Mouse (Mus musculus) c-Kit-negative CD71-positive TER-119-positive erythroid progenitor cells, embryonic 14.5 days (primary cell): Measurements from ENCODE around the gene Epb41.

Experiments used
- DNase-seq: peaks from one replicate; pipeline ENCODE4 v3.0.0-alpha.2; 2013; ENCODE audit warnings: low read depth, low spot score

Epb41 gene

GRCm38 (mm10) chr4:132074077-132074932 is 816 bp downstream of the Epb41 start, which contains the start of gene Gm10300:
Gene Gm10300 (plus strand): TSS chr4:132074697.
- DNase-seq: no peak

GRCm38 (mm10) chr4:132072946-132073345 is 2.2 kb downstream of the Epb41 start:
- no peak for DNase-seq

DNA sequence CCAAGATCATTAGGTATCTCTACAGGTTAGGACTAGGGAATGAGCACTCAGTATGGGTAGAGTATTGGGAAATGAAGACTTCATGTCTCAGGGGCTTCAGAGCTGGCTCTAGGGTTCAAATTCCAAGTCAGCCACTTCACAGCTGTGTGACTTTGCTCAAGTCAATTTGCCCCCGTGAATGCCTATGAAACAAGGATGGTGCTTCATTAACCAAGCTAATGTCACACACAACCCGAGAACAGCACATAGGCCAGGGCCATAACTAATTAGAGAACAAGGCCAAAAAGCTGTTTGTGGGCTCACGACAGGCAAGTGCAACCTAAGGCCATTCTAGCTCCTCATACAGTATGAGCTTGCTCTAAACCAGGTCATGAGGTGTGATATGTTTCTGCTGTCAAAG is 3.0 kb downstream of the Epb41 start:
- DNase-seq: no peak

DNA sequence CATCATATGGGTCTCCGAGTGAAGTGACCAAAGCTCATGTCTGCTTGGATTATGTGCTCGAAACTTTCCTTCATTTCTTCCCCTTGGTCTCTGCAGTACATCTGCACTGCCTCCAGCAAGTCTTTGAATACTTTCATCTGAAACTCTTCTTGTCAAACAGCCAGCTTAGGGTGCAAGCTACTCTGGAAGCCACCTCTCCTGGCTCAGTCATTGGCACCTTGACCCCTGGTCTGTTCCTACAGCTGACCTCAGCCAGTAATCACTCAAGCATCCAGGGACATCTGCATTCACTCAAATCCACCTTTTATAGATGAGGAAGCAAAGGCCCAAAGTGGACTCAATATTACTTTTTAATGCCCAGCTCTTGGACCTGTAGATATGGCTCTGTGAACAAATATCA is 3.4 kb downstream of the Epb41 start:
- DNase-seq: no peak

- no peak for DNase-seq
These were observed 7.2 kb downstream of the Epb41 start for GRCm38 (mm10) chr4:132067938-132068235.

GRCm38 (mm10) chr4:132067112-132067937 is 7.8 kb downstream of the Epb41 start:
- DNase-seq: no peak

GRCm38 (mm10) chr4:132066101-132066773 is 8.9 kb downstream of the Epb41 start:
- DNase-seq: no peak

DNA sequence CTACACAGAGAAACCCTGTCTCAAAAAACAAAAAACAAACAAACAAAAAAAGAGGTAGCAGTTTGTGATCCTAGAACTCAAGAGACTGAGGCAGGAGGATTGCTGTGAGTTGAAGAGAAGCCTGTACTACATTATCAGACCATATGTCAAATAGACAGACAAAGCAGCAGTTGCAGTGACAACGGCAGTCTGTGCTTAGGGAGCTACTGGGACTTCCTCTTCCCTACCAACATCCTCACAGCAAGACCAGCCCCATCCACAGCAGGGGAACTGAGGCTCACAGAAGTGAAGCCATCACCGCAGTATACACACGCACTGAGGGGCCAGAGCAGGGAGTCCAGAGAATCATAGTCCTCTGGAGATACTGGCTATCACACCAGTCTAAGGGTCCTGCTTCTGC is 9.5 kb downstream of the Epb41 start:
- DNase-seq: no peak

DNA sequence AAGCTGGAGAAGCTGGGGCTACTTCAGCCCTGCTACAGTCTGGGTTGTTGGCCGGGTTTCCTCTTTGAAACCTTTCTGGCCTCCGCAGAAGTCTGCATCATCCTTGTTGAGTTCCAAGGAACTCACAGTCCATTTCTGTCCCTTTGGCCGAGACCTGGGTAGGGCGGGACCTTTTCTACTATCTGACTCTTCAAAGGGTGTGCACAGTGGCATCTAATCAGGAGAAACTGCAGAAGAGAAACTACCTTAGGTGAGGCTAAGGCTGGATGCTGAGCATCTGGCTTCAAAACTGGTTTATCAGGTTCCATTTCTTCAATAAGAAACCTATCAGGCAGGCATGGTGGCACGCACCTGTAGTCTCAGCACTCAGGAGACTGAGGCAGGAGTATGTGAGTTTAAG is 10.6 kb downstream of the Epb41 start:
- DNase-seq: no peak

DNA sequence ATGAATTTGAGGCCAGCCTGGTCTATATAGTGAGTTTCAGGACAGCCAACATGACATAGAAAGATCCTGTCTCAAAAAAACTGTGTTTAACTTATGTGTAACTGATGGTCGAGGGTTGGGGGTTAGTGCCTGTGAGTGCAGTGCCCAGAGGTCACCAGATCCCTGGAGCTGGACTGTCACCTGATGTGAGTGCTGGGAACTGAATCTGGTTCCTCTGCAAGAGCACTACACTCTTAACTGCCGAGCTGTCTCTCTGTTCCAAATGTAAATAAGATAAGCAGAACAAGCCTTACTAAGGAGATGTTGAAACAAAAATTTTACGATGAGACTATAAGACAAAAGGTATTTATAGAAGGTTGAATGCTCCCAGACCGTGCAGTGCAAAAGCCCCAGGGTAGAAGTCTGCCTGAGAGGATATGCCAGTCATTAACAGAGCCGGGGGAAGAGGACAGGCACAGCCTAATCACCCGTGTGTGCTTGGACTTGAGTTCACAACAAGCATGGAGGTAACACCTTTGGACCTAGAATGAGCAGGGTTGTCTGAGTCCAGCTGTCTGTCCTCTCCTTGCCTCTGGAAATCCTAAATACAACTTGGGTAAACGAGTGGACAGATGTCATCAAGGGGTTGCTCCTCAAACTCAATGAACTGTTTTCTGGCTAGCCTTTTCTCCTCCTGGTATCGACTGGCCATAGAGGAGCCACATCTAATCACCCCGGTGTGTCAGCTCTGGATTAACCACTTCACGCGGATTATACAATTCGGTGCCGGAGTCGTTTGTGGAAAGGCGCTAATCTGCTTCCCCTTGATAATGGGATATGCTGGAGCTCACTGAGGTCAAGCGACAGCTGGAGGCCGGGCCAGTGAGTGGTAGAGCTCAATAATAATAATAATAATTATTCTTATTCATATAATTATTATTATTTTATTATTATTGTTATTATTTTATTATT is 11.9 kb downstream of the Epb41 start:
- DNase-seq: no peak

DNA sequence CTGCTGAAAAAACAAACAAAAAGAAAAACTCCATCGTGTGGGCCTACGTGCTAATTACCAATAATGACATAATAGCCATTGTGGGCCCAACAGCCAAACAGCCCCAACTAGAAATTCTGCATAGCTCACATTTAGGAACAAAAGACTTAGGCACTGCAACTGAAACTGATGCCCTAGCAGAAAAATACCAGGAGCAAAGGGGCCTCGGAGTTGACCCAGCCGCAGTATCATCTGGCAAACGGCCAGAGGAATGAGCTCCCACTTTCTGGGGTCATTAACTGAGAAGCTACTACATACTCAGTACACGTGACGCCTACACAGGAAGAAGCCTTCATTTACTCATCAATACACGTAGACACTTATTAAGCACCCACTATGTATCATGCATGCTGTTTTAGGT is 12.8 kb downstream of the Epb41 start:
- DNase-seq: no peak

DNA sequence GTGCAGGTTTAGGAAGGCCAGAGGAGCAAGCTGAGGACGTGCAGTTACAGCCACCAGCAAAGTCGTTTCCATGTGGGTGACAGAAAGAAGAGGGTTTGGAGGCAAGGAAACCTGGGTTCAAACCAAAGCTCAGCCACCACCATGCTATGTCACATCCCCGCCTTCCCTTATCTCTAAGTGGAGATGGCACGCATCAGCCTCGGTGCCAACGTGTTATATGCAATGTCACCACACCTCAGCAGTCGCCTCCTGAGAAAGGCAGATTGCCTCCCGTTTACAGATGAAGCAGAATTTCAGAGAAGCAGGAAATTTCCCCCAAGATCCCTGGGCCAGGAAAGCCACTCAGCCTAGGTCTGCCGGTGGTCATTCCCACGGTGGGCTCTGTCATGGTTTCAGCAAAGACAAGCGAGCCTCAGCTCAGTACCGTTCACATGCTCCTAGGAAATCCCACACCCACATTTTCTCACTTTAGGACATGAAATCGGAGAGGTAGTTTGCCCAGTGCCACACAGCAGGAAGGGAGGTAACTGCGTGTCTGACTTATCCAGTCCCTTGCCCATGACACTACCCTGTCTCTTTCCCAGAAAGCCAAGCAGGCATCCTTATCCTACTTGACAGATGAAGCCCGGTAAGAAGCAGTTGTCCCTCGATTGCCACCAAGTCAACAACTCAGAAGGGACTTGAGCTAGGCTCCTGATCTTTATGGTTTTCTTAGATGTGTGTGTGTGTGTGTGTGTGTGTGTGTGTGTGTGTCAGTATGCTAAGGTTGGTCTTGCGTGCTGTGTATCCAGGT is 14.9 kb downstream of the Epb41 start:
- DNase-seq: peak; percentile 79

GRCm38 (mm10) chr4:132059541-132059940 is 15.6 kb downstream of the Epb41 start:
- no peak for DNase-seq

- no peak for DNase-seq
These were observed 17.8 kb downstream of the Epb41 start for GRCm38 (mm10) chr4:132057311-132057710.

GRCm38 (mm10) chr4:132051321-132052275 is 23.5 kb downstream of the Epb41 start:
- DNase-seq: no peak

DNA sequence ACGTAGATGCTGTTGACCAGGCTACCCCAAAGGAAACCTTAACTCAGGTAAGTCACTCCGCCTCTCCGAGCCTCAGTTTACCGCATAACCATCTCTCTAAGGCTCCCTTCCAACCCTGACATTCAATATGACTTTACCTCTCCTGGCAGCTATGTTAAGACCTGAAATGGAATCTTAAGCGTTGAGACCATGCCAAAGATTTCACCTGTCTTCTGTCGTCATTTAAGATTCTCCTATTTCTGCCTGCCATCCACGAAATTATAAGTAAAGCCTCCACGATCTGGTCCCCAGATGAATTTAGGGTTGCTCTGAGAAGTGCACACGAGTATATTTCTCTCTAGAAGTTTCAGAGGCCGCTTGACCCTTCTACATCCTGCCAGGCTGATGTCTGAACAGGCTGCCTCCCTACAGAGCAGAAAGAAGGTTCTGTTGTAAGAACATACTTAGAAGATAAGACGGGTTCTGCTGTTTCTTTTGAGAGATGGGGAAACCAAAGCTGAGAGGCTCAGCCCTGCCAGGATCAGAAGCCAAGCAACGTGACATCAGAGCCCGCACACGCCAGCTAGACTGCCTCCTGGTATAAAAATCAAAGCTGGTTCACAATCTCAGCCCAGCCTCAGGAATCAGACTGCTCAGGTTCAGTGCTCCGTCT is 25.4 kb downstream of the Epb41 start:
- DNase-seq: no peak

DNA sequence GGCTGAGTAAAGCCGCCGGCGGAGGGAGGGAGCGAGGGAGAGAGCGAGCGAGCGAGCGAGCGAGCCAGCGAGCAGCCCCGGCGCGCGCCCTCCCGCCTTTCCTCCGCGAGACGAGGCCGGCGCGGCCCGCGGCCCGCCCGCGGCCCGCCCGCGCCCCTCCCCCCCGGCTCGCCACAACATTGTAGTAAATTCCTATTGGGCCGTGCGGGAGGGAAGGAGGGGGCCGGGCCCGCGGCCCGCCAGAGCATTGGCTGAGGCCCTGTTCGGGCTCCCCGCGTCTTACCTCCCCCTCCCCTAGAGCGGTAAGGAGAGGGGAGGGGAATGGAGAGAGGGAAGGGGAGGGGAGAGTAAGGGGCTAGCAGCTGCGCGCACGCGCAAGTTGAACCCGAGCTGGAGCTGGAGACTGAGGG is 26.1 kb downstream of the Epb41 start:
- no peak for DNase-seq
